Mouse (Mus musculus): ENCODE data around the gene Ecsit.
A peak's percentile ranks its signal among the peaks of the same experiment; 100 is the strongest.
"Not testable (repeated sequence)": the region's sequence is repeated elsewhere in the genome, so short reads cannot be mapped to it uniquely, and the experiment has no call there.

Gene Ecsit

GRCm38 (mm10) chr9:22089281-22089680 is 4.0 kb upstream of the Ecsit start:
- DNase-seq = no peak

DNA sequence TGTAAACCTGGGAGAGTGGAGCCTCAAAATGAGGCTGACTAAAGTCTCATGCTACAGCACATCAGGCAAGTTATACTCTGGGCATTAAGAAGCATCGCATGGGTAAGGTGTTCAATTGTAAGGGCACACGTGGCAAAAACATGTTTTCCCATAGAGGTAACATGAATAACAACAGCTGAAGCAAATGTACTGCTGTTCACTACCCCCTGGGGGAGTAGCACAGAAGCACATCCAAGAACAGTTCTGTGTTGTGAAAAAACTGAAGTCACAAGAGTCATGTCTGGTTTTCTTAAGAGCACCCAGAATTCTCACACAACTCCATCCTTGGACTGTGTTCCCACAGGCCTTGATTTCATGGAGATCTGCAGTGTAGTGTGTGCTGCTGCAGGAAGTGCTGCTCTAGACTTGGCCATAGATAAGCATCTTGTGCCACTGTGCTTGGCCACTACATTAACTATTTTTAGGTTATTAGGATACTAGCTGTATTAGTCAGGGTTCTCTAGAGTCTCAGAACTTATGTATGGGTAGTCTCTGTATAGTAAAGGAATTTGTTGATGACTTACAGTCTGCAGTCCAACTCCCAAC is 1.9 kb upstream of the Ecsit start:
- DNase-seq = no peak

- no peak for DNase-seq
Measured at GRCm38 (mm10) chr9:22086012-22086411, 774 bp upstream of the Ecsit start.

DNA sequence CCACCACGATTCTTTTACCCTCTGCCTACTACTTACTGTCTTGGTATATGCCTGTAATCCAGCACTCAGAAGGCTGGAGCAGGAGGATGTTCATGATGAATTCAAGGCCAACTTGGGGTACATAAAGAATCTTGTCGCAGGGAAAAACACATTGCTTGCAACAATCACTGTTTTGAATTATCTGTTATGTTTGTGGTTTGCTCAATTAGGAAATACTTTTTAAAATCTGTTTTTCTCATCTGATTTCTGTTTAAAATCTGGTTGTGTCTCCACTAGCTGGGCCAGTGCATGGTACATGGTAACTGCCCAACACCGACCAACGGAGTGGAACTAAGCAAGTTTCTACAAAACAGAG is 594 bp downstream of the Ecsit start:
- no peak for DNase-seq

- no peak for DNase-seq
Measured at GRCm38 (mm10) chr9:22076223-22076622, 9.0 kb downstream of the Ecsit start.

DNA sequence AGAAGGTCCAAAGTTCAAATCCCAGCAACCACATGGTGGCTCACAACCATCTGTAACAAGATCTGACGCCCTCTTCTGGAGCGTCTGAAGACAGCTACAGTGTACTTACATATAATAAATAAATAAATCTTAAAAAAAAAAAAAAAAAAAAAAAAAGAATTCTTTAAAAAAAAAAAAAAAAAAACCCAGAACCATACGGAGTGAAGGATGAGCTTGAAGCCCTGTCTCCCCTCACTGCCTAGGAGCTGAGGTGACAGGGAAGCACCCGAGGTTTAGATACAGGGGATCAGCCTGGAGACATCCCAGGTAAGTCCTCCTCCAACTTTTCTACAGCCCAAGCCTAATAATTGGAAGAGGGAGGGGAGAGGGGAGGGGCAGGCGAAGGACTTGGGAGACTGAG is 9.5 kb downstream of the Ecsit start:
- DNase-seq = not testable (repeated sequence)

GRCm38 (mm10) chr9:22072276-22072675 is 13.0 kb downstream of the Ecsit start:
- DNase-seq = no peak

DNA sequence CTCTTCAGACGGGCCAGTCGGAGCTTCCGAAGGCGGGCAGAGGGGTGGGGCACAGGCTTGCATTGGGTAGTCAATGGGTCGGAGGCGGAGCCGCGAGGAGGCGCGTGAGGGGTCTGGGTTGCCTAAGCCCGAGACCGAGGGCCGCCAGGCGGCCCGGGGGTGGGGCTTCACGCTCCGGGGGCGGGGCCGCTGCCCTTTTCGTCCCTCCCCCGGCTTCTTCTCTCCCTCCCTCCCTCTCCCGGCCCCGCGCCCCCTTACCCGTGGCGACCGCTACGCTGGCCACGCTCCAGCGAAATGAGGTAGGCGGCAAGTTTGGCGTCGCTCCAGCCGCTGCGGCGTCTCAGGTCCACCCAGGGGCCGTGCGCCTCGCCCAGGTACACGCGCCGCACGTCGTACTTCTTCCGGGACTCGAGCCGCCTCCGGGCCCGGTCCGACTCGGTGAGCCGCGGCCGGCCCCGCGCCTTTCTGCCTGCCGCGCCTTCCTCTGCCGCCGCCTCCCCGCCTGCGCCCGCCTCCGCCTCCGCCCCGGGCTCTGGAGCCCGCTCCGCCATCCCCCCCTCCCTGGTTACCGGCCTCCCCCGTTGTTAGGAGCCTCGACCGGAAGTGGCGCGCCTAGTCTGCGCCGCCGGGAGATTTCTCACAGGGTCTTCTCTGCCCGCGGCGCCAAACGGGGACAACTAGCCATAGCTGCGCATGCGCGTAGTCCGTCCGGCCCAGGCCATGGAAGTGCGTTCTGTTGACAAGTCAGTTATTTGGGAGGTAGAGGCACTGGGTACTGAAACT is 14.3 kb downstream of the Ecsit start, which contains the start of the genes Gm49318 and Zfp653:
Gene Gm49318 (minus strand): TSS at position 469 of the 783 bp plus-strand sequence.
Gene Zfp653 (minus strand): TSS at position 586 of the 783 bp plus-strand sequence.
- DNase-seq = peak; percentile 98

DNA sequence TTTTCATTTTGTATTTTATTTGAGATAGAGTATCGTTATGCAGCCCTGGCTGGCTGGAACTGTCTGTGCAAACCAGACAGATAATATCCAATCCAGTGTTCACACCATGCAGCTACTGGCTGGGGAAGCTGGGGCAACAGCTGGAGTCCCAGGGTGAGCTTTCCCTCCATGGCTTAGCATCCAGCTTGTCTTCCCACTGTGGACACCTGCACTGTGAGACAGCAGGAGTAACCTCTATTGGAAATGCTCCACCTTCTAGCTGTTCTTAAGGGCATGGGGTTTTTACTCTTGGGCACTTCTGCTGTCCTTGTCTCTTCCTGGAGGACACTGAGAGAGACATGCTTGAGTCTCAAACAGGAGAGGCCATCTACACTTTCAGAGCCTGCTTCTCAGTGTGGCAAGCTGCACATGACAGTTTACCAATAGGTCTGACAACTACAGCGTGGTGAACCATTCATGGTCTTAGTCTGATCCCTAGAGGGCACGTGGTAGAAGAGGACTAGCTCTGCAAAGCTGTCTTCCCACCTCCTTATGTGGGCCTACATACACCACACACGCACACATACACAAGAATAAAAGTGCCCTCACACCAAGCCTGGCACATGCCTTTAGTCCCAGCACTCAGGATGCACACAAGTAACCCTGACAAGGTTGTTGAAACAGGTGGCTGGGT is 15.2 kb downstream of the Ecsit start:
- DNase-seq = no peak

DNA sequence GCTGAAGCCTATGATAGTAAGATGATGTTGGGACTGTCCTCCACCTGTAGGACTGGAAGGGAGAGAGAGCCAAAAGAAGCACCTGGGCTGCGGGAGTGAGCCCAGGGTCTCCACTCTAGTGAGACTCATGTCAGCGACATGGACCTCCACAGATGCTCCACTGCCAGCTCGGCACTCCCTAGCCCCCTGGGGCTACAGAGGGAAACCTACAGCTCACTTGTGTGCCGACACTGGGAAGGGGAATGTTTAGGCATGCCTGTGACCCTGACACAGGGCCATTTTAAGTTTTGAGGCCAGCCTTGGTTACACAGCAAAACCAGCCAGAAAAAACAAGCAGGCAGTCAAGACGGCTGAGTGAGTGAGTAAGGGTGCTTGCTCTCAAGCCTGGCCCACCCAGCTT is 18.0 kb downstream of the Ecsit start:
- no peak for DNase-seq

DNA sequence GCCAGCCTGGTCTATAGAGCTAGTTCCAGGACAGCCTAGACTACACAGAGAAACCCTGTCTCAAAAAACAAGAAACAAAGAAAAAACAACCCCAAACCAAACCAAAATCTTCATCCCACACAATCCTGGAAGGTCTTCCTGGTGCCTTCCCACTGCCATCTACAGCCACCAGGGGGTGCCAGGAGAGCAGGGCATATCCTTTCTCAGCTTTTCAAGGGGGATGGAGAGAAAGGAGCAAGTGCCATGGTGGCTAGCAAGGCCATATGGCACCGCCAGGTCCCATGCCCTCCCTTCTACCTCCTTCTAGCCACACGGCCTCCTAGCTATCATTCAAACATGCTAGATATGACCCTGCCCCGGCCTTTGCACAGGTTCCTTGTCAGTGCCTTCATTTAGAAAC is 18.8 kb downstream of the Ecsit start:
- DNase-seq = peak in 1 of 2 experiments; percentile 71

DNA sequence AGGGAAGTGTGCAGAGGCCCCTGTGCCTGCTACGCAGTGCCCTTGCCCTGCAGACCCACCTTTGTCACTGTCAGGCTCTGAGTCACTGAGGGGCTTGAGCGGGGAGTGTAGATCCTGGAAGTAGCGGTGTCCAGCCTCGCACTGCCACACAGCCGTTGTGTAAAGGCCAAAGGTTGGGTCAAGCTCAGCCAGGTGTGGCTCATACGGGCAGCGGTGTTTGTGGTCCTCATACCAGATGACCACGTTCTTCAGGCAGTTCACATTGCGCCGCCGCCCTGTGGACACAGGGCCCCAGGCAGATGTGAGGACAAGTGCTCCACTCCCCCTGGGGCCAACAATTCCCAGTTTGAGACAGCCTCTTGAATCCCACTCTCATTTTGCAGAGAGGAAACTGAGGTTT is 19.6 kb downstream of the Ecsit start:
- no peak for DNase-seq

DNA sequence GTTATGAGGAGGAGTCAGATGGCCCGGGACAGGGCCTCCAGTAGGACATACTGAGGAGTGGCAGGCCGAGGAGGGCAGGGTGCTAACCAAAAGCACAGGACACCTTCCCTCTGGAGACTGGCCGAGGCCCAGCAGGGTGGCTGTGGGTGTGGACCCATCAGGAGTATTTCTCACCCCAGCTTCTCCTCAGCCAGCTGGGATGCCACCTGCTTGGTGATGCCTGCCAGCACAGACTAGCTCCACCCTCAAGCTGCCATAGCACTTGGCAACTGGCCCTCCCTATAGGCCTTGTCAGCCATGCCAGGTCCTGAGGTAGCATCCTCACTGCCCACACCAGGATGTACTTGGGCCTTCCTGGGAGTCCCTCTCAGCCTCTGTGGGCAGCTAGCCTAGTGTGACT is 20.9 kb downstream of the Ecsit start:
- DNase-seq = no peak

GRCm38 (mm10) chr9:22061339-22061738 is 23.9 kb downstream of the Ecsit start:
- no peak for DNase-seq

GRCm38 (mm10) chr9:22058011-22058424 is 27.2 kb downstream of the Ecsit start:
- DNase-seq = no peak

GRCm38 (mm10) chr9:22057031-22057517 is 28.2 kb downstream of the Ecsit start:
- DNase-seq = no peak

DNA sequence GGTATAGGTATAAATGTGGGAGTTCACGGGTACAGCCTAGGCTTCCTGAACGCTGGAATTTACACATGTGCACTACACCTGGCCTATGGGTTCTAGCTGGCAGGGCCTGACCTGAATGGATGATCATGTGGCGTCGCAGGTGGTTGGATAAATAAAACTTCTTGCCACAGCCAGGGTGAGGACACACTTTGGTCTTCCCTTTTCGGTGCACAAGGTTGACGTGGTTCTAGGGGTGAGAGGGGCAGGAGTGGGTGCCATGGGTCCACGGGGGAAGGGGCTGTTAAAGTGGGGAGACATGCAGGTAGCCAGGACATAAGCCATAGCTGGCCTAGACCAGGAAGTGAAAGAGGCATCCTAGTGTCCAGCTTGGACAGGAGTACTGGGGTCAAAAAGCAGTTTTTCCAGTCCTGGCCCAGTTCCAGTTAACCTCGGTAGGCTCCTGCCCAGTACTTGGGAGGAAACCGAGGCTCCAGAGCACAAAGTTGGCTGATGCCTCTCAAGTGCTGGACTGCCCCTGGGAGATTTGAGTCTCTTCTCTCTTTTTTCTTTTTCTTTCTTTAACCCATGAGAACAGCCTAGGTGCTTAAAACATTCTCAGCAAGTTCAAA is 28.8 kb downstream of the Ecsit start:
- peak; percentile 44 to 55 for DNase-seq

GRCm38 (mm10) chr9:22055713-22056112 is 29.5 kb downstream of the Ecsit start:
- no peak for DNase-seq

- DNase-seq = peak; percentile 75 to 81
Measured at GRCm38 (mm10) chr9:22054411-22055076, 30.7 kb downstream of the Ecsit start.

GRCm38 (mm10) chr9:22053657-22054056 is 31.6 kb downstream of the Ecsit start:
- DNase-seq = no peak

DNA sequence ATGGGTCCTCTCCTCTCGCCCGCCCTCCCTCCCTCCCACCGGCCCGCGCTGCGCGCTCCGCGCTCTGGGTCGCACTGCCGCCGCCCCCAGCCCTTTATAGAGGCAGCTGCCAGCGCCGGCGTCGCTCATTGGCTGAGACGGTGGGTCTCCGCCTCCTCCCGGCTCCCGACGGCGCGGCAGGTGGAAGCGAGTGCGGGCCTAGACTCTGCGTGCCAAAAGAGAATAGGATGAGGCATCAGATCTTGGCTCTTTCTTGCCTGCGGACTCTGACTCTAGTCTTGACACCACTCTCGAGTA is 33.3 kb downstream of the Ecsit start, which contains the start of gene Elavl3:
Gene Elavl3 (minus strand): TSS at position 66 of the 297 bp plus-strand sequence.
- no peak for DNase-seq

- DNase-seq = no peak
Measured at GRCm38 (mm10) chr9:22051161-22051957, 33.9 kb downstream of the Ecsit start.
